Mouse (Mus musculus): ENCODE measurements around the gene Slc35f2. TPM values are rescaled to one million over a fixed set of nuclear protein-coding genes. Genes with fewer than 3 reads are reported as not detected.

Slc35f2 gene
- polyA plus RNA-seq, 1 experiment from 2014 or later = 6.4 TPM

- Histone ChIP-seq H3K4me1 (no peaks in the 10 kb centered on the region), H3K4me3 (replicated peaks) (no peak overlapping the region), H3K9me3 (replicated peaks) (no peaks in the 10 kb centered on the region), H3K4me2 (replicated peaks) (no peak overlapping the region), H3K9ac (no peak overlapping the region), H3K27me3 (no peaks in the 10 kb centered on the region), H3K27ac (replicated peaks) (no peak overlapping the region; the same call in 1 of the 2 replicates), H3K36me3 (no peaks in the 10 kb centered on the region)
- peak; percentile 76 for ATAC-seq (ENCODE audit: insufficient number of reproducible peaks, low FRiP score, low TSS enrichment, low read depth)
- WGBS = 65% methylated on average over 16 of the region's 16 CpGs
These were observed 15.4 kb downstream of the Slc35f2 start for GRCm38 (mm10) chr9:53786561-53787407.

DNA sequence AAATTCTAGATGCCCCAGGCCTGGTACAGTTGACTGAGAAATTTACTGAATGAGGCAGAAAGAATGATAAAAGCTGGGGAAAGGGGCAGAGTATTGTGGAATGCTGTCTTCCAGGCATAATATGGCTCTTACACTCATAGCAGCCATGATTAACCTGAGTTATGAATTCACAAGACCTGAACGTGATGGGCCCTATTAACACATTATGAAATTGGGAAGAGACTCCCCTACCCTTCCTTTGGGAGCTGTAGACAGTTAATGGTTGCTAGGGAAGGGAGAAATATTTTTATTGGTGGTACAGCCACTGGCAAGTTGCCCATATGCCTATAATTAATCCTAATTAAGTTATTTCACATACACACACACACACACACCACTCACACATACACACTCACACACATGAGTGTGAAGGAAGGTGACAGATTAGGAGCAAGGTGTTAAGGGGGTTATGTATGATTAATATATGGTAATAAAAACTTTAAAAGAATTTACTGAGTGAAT is 22.5 kb downstream of the Slc35f2 start:
- no peak for ATAC-seq (ENCODE audit: insufficient number of reproducible peaks, low FRiP score, low TSS enrichment, low read depth)
- H3K27me3 ChIP-seq = no peaks in the 10 kb centered on the region
- H3K4me2 ChIP-seq (replicated peaks) = no peak overlapping the region
- H3K9me3 ChIP-seq (replicated peaks) = no peaks in the 10 kb centered on the region
- no peak overlapping the region for H3K4me3 ChIP-seq (replicated peaks)
- H3K36me3 ChIP-seq = no peaks in the 10 kb centered on the region
- WGBS = 58% methylated on average over 1 of the region's 1 CpGs
- no peaks in the 10 kb centered on the region for H3K4me1 ChIP-seq
- no peak overlapping the region for H3K27ac ChIP-seq (replicated peaks)
- H3K9ac ChIP-seq = no peak overlapping the region

DNA sequence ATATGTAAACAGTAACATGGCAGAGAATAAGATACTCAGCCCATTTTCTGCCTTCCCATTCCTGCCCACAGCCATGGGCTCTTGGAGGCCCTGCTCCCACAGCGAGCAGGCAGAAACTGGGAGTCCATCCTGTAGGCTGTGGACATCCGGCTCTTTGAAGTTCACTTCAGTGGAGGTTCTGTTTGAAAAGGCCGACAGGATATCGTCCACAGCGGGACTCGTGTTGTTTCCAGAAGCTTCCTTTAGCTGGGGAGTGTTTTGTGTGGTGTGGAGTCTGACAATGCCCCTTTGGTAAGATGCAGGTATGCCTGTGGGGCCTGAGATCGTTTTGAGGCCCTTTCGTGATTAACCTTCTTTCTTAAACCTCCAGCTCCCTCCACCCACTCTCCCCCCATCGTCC is 23.2 kb downstream of the Slc35f2 start:
- H3K9ac ChIP-seq = no peak overlapping the region
- H3K36me3 ChIP-seq = no peaks in the 10 kb centered on the region
- H3K9me3 ChIP-seq (replicated peaks) = no peaks in the 10 kb centered on the region
- no peak overlapping the region for H3K4me2 ChIP-seq (replicated peaks)
- H3K4me1 ChIP-seq = no peaks in the 10 kb centered on the region
- no peaks in the 10 kb centered on the region for H3K27me3 ChIP-seq
- WGBS = 39% methylated on average over 9 of the region's 9 CpGs
- no peak for ATAC-seq (ENCODE audit: insufficient number of reproducible peaks, low FRiP score, low TSS enrichment, low read depth)
- no peak overlapping the region for H3K4me3 ChIP-seq (replicated peaks)
- H3K27ac ChIP-seq (replicated peaks) = no peak overlapping the region

- Histone ChIP-seq H3K4me3 (replicated peaks) (no peak overlapping the region), H3K9ac (no peak overlapping the region), H3K9me3 (replicated peaks) (no peaks in the 10 kb centered on the region), H3K4me2 (replicated peaks) (no peak overlapping the region), H3K4me1 (no peaks in the 10 kb centered on the region), H3K27me3 (no peaks in the 10 kb centered on the region), H3K36me3 (no peaks in the 10 kb centered on the region), H3K27ac (replicated peaks) (no peak overlapping the region)
- no peak for ATAC-seq (ENCODE audit: insufficient number of reproducible peaks, low FRiP score, low TSS enrichment, low read depth)
These were observed 24.0 kb downstream of the Slc35f2 start for GRCm38 (mm10) chr9:53795351-53795750.

DNA sequence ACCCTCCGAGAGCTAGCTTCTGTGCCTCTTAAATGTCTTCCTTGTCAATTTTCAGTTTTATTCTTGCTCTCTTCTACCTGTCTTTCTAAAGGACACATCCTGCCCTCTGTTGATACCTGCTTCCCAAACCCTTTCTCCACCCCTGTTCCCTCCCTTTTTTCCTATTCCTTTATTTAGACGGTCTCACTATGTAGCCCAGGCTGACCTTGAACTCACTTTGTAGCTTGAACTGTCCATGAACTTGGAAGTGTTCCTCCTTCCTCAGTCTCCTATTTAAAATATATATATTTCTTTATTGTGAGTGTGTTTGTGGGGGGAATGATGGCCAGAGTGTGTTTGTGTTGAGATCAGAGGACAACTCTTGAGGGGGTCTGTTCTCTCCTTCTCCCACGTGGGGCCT is 25.0 kb downstream of the Slc35f2 start:
- Histone ChIP-seq H3K27ac (replicated peaks) (no peak overlapping the region), H3K27me3 (no peaks in the 10 kb centered on the region), H3K4me1 (no peaks in the 10 kb centered on the region), H3K9ac (no peak overlapping the region), H3K9me3 (replicated peaks) (no peaks in the 10 kb centered on the region), H3K36me3 (no peaks in the 10 kb centered on the region), H3K4me3 (replicated peaks) (no peak overlapping the region), H3K4me2 (replicated peaks) (no peak overlapping the region)
- 79% methylated on average over 3 of the region's 3 CpGs for WGBS
- no peak for ATAC-seq (ENCODE audit: insufficient number of reproducible peaks, low FRiP score, low TSS enrichment, low read depth)

GRCm38 (mm10) chr9:53797141-53797540 is 25.8 kb downstream of the Slc35f2 start:
- Histone ChIP-seq H3K4me2 (replicated peaks) (no peak overlapping the region), H3K9me3 (replicated peaks) (no peaks in the 10 kb centered on the region), H3K9ac (no peak overlapping the region), H3K36me3 (no peaks in the 10 kb centered on the region), H3K4me3 (replicated peaks) (no peak overlapping the region), H3K4me1 (no peaks in the 10 kb centered on the region), H3K27me3 (no peaks in the 10 kb centered on the region), H3K27ac (replicated peaks) (no peak overlapping the region)
- WGBS = 70% methylated on average over 2 of the region's 2 CpGs
- ATAC-seq (ENCODE audit: insufficient number of reproducible peaks, low FRiP score, low TSS enrichment, low read depth) = no peak

DNA sequence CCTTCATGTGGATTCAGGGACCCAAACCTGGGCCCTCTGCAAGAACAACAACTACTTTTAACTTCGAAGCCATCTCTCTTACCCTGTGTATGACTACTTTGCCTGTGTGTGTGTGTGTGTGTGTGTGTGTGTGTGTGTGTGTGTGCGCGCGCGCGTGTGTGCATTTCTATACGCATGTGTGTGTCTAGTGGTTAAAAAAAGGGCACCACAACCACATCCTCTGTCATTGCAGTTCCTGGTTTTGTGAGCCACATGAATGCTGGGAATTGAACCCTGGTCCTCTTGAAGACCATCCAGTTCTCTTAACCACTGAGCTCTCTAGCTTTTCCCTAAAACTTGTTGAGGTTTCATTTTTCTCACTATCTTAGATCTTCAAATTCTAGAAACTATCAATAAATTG is 31.6 kb downstream of the Slc35f2 start:
- Histone ChIP-seq H3K27me3 (no peaks in the 10 kb centered on the region), H3K36me3 (no peaks in the 10 kb centered on the region), H3K4me2 (replicated peaks) (no peak overlapping the region), H3K9ac (no peak overlapping the region), H3K4me3 (replicated peaks) (no peak overlapping the region), H3K9me3 (replicated peaks) (no peaks in the 10 kb centered on the region), H3K4me1 (no peaks in the 10 kb centered on the region), H3K27ac (replicated peaks) (no peak overlapping the region)
- WGBS = 97% methylated on average over 7 of the region's 7 CpGs
- no peak for ATAC-seq (ENCODE audit: insufficient number of reproducible peaks, low FRiP score, low TSS enrichment, low read depth)

GRCm38 (mm10) chr9:53806496-53807086 is 35.3 kb downstream of the Slc35f2 start:
- Histone ChIP-seq H3K4me1 (no peaks in the 10 kb centered on the region), H3K9me3 (replicated peaks) (no peaks in the 10 kb centered on the region), H3K27me3 (no peaks in the 10 kb centered on the region), H3K4me3 (replicated peaks) (no peak overlapping the region), H3K36me3 (no peaks in the 10 kb centered on the region), H3K4me2 (replicated peaks) (no peak overlapping the region), H3K9ac (no peak overlapping the region), H3K27ac (replicated peaks) (no peak overlapping the region)
- WGBS = 22% methylated on average over 7 of the region's 7 CpGs
- ATAC-seq (ENCODE audit: insufficient number of reproducible peaks, low FRiP score, low TSS enrichment, low read depth) = no peak

DNA sequence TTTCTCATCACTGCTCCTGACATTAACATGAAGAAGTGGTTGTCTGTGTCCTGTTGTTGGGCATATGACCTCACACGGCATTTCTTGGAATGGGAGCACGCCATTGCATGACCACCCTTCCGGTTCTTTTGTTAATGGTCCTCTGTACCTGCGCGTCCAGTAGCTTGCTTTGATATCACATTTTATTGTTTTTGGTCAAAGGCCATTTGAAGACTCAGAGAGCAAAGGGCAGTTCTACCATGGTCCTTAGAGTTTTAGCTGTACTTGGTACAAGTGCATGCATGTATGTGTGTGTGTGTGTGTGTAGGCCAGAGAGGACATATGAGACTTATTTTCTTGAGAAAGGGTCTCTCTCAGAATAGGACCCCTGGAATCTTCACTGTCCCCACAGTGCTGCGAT is 42.1 kb downstream of the Slc35f2 start:
- Histone ChIP-seq H3K9ac (no peak overlapping the region), H3K4me3 (replicated peaks) (no peak overlapping the region), H3K36me3 (no peaks in the 10 kb centered on the region), H3K27me3 (no peaks in the 10 kb centered on the region), H3K27ac (replicated peaks) (no peak overlapping the region), H3K4me2 (replicated peaks) (no peak overlapping the region), H3K9me3 (replicated peaks) (no peaks in the 10 kb centered on the region), H3K4me1 (no peaks in the 10 kb centered on the region)
- ATAC-seq (ENCODE audit: insufficient number of reproducible peaks, low FRiP score, low TSS enrichment, low read depth) = no peak
- WGBS = 95% methylated on average over 6 of the region's 6 CpGs

- Histone ChIP-seq H3K4me3 (replicated peaks) (no peak overlapping the region), H3K9me3 (replicated peaks) (no peaks in the 10 kb centered on the region), H3K9ac (no peak overlapping the region), H3K27ac (replicated peaks) (no peak overlapping the region), H3K4me2 (replicated peaks) (no peak overlapping the region), H3K27me3 (no peaks in the 10 kb centered on the region), H3K36me3 (no peaks in the 10 kb centered on the region), H3K4me1 (no peaks in the 10 kb centered on the region)
- no peak for ATAC-seq (ENCODE audit: insufficient number of reproducible peaks, low FRiP score, low TSS enrichment, low read depth)
- WGBS = 39% methylated on average over 4 of the region's 4 CpGs
These were observed 47.4 kb downstream of the Slc35f2 start for GRCm38 (mm10) chr9:53818760-53819159.

DNA sequence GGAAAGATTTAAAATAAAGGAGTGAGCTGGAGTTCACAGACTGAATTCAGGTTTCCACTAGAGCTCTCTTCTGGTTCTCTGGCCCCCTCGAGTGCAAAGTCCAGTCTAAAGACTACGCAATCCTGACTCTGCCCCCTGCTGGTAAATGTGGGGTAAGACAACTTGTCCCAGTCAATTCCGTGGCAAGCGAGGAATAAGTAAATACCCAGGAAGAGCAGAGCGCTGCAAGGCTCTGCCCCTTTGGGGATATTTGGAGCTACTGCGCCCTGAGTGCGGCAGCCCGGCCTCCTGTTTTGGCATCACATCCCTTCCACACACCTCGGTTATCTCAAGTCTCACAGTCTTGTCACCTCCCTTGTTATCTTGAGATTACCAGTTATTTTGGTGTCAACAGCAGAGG is 54.0 kb downstream of the Slc35f2 start:
- H3K4me3 ChIP-seq (replicated peaks) = no peak overlapping the region
- H3K27ac ChIP-seq (replicated peaks) = no peak overlapping the region
- WGBS = 10% methylated on average over 9 of the region's 9 CpGs
- no peaks in the 10 kb centered on the region for H3K9me3 ChIP-seq (replicated peaks)
- H3K4me2 ChIP-seq (replicated peaks) = no peak overlapping the region
- ATAC-seq (ENCODE audit: insufficient number of reproducible peaks, low FRiP score, low TSS enrichment, low read depth) = no peak
- no peaks in the 10 kb centered on the region for H3K36me3 ChIP-seq
- H3K27me3 ChIP-seq = no peaks in the 10 kb centered on the region
- no peaks in the 10 kb centered on the region; the same call in 1 of the 2 replicates for H3K4me1 ChIP-seq
- H3K9ac ChIP-seq = no peak overlapping the region
